Mouse (Mus musculus) intestine, embryonic 14.5 days (tissue): ENCODE results near the gene Sppl2c. TPM values are rescaled to one million over a fixed set of nuclear protein-coding genes. Genes with fewer than 3 reads are reported as not detected.
"Not testable (repeated sequence)": the region's sequence is repeated elsewhere in the genome, so short reads cannot be mapped to it uniquely, and the experiment has no call there.

Experiments
- ATAC-seq: fragments of 200-750 bp; cut with Nextera tagmentation; replicated peaks from 2 replicates; pipeline ENCODE4 v1.8.0; 2017; ENCODE audit warnings: low read depth, moderate number of reproducible peaks, moderate TSS enrichment, moderate library complexity; ENCODE audit not compliant: low FRiP score, low TSS enrichment
- DNase-seq: peaks from one replicate; pipeline ENCODE4 v3.0.0-alpha.2; 2018; ENCODE audit warnings: low spot score
- H3K27ac ChIP-seq: fragments of 300-500 bp; sonication (generic); 2 replicates; pipeline ENCODE4 v1.5.1; 2014; ENCODE audit warnings: low read depth, mild to moderate bottlenecking, control low read depth
- H3K27me3 ChIP-seq: fragments of 300-500 bp; sonication (generic); replicated peaks from 2 replicates; pipeline ENCODE4 v1.6.1; 2014; ENCODE audit warnings: low read length, control low read depth; ENCODE audit not compliant: control insufficient read depth, insufficient read depth
- H3K36me3 ChIP-seq: fragments of 300-500 bp; sonication (generic); 2 replicates; pipeline ENCODE4 v1.6.1; 2014; ENCODE audit warnings: low read length, control low read depth; ENCODE audit not compliant: control insufficient read depth, insufficient read depth
- H3K4me1 ChIP-seq: fragments of 300-500 bp; sonication (generic); replicated peaks from 2 replicates; pipeline ENCODE4 v1.6.1; 2014; ENCODE audit warnings: low read length, control low read depth, mixed read lengths; ENCODE audit not compliant: control insufficient read depth, insufficient read depth
- H3K4me2 ChIP-seq: fragments of 300-500 bp; sonication (generic); 2 replicates; pipeline ENCODE4 v1.6.1; 2014; ENCODE audit warnings: low read length
- H3K4me3 ChIP-seq: fragments of 300-500 bp; sonication (generic); 2 replicates; pipeline ENCODE4 v1.5.1; 2014; ENCODE audit warnings: low read depth, low read length, control low read depth, mixed read lengths
- H3K9ac ChIP-seq: fragments of 300-500 bp; sonication (generic); 2 replicates; pipeline ENCODE4 v1.6.1; 2014; ENCODE audit warnings: mild to moderate bottlenecking, low read length
- H3K9me3 ChIP-seq: fragments of 300-500 bp; sonication (generic); 2 replicates; pipeline ENCODE4 v1.6.1; 2016; ENCODE audit warnings: low read length, control low read depth; ENCODE audit not compliant: control insufficient read depth
- WGBS: fragments of 180-500 bp; shearing (Covaris S2); extraction: QIAGEN DNeasy Blood & Tissue Kit; methylation state at CpG from one replicate; pipeline ENCODE4 v1.1.7; 2014; 5-methylcytosine and 5-hydroxymethylcytosine counted together
- polyA plus RNA-seq: library from polyadenylated mRNA; unstranded; fragments of >200 nt; fragmentation: Nextera tagmentation; extraction: Ambion mirVana; gene quantifications from 2 replicates; pipeline ENCODE4 v1.2.1, GENCODE M21; 2014

Gene Sppl2c
- polyA plus RNA-seq, 1 experiment from 2014 or later: not detected

DNA sequence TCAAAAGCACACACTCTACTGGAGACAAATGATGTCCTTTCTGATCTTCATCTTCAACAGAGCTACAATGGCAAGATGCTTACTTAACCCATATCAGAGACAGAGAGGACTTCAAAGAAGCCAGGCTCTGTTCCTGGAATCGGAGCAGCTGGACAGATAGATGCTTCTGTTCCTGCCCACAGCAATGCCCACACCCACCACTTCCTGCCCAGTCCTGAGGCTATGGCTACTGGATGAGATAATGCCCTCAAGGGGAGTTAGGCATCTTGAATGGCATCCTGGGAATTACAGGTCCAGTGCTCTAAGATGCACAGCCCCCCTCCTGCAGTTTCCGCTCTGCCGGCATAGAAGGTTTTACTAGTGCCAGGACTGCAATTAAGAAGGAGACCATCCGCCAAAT lies 20.4 kb downstream of the Sppl2c start:
- ATAC-seq (no peak), DNase-seq (no peak)
- H3K9me3 ChIP-seq: peaks cover 1% of the 10 kb centered on the region; the same call in 1 of the 2 replicates
- no peak overlapping the region for H3K4me3 ChIP-seq
- no peaks in the 10 kb centered on the region for H3K4me1 ChIP-seq
- no peak overlapping the region for H3K4me2 ChIP-seq
- no peaks in the 10 kb centered on the region for H3K27me3 ChIP-seq
- WGBS: 65% methylated on average over 4 of the region's 4 CpGs
- H3K9ac ChIP-seq: no peak overlapping the region
- H3K36me3 ChIP-seq: no peaks in the 10 kb centered on the region
- no peak overlapping the region for H3K27ac ChIP-seq

DNA sequence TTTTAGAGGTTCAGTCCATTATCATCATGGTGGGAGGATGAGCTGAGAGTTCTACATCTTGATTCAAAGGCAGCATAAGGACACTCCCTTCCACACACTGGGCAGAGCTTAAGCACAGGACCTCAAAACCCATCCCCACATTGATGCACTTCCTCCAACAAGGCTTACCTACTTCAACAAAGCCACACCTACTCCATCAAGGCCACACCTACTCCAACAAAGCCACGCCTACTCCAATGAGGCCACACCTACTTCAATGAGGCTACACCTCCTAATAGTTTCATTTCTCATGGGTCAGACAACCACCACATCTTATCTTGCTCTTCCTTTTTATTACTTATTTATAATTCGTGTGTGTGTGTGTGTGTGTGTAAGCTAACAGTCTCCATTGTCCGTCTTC lies 22.9 kb downstream of the Sppl2c start:
- H3K36me3 ChIP-seq: no peaks in the 10 kb centered on the region
- no peak overlapping the region for H3K27ac ChIP-seq
- 70% methylated on average over 3 of the region's 3 CpGs for WGBS
- ATAC-seq: no peak
- no peak overlapping the region for H3K4me2 ChIP-seq
- no peak overlapping the region for H3K9ac ChIP-seq
- no peaks in the 10 kb centered on the region for H3K9me3 ChIP-seq
- DNase-seq: no peak
- H3K4me3 ChIP-seq: no peak overlapping the region
- no peaks in the 10 kb centered on the region for H3K27me3 ChIP-seq
- no peaks in the 10 kb centered on the region for H3K4me1 ChIP-seq

DNA sequence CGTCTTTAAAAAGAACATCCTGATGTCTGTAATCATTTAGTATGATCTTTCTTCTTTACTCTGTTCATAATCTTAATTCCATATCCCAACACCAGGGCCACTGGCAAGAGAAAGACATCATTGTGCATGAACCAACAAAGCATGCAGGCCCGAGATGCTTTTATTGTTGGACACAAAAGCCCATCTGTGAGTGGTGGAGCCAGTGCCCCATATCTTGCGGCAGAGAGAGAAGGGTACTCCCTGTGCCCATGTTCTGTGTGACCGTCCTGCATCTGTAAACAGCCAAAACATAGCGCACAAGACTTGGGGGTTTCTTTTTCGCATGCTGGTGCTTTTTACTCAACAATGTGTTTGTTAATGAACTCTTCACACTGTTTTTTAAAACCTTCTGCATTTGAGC lies 25.1 kb downstream of the Sppl2c start:
- H3K9ac ChIP-seq: no peak overlapping the region
- H3K27ac ChIP-seq: no peak overlapping the region
- WGBS: 82% methylated on average over 6 of the region's 6 CpGs
- H3K27me3 ChIP-seq: no peaks in the 10 kb centered on the region
- DNase-seq (no peak), ATAC-seq (no peak)
- no peaks in the 10 kb centered on the region for H3K36me3 ChIP-seq
- no peak overlapping the region for H3K4me2 ChIP-seq
- no peaks in the 10 kb centered on the region for H3K4me1 ChIP-seq
- H3K9me3 ChIP-seq: no peaks in the 10 kb centered on the region
- no peak overlapping the region for H3K4me3 ChIP-seq

DNA sequence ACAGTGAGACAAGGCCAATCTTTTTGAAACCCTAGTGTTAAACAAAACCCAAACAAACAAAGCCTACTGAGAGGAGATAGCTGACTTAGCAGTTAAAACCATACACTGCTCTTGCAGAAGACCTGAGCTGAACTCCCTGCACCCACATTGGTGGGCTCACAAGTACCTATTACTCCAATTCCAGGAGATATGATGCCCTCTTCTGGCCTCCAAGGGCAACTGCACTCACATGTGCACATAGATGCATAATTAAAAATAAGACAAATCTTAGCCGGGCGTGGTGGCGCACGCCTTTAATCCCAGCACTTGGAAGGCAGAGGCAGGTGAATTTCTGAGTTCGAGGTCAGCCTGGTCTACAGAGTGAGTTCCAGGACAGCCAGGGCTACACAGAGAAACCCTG lies 28.0 kb downstream of the Sppl2c start:
- not testable (repeated sequence) for H3K36me3 ChIP-seq, DNase-seq, H3K4me1 ChIP-seq, H3K9ac ChIP-seq, ATAC-seq, H3K9me3 ChIP-seq, H3K27me3 ChIP-seq, H3K4me2 ChIP-seq, H3K27ac ChIP-seq, H3K4me3 ChIP-seq
- WGBS: 96% methylated on average over 5 of the region's 5 CpGs

DNA sequence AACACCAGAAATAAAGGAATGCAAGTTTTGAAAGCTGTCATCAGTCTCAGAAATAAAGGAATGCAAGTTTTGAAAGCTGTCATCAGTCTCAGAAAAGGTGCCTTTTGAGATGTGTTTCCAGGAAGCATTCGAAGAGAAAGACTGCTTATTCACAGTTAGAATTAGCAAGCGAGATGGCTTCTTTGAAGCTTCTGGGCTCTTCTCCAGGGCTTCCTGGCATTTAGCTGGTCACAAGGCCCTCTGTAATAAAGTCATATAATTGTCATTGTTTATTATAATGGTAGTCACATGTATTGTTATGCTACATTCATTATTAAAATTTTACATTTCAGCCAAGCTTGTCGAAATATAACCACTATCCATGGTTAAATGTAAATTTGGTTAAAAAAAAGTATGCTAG lies 31.9 kb downstream of the Sppl2c start:
- H3K4me1 ChIP-seq: no peaks in the 10 kb centered on the region
- DNase-seq: no peak
- no peak for ATAC-seq
- 82% methylated on average over 3 of the region's 3 CpGs for WGBS
- no peak overlapping the region for H3K4me3 ChIP-seq
- no peaks in the 10 kb centered on the region for H3K9me3 ChIP-seq
- H3K9ac ChIP-seq: no peak overlapping the region
- no peaks in the 10 kb centered on the region for H3K36me3 ChIP-seq
- H3K27ac ChIP-seq: no peak overlapping the region
- no peaks in the 10 kb centered on the region for H3K27me3 ChIP-seq
- no peak overlapping the region for H3K4me2 ChIP-seq

- H3K9me3 ChIP-seq: no peaks in the 10 kb centered on the region
- H3K27ac ChIP-seq: no peak overlapping the region
- WGBS: 84% methylated on average over 4 of the region's 4 CpGs
- H3K27me3 ChIP-seq: no peaks in the 10 kb centered on the region
- ATAC-seq: no peak
- no peaks in the 10 kb centered on the region for H3K4me1 ChIP-seq
- DNase-seq: no peak
- H3K4me3 ChIP-seq: no peak overlapping the region
- no peak overlapping the region for H3K9ac ChIP-seq
- no peak overlapping the region for H3K4me2 ChIP-seq
- H3K36me3 ChIP-seq: no peaks in the 10 kb centered on the region
These were observed 34.2 kb downstream of the Sppl2c start for GRCm38 (mm10) chr11:104220291-104220690.

- H3K27ac ChIP-seq: no peak overlapping the region
- H3K4me1 ChIP-seq: no peaks in the 10 kb centered on the region
- H3K4me3 ChIP-seq: no peak overlapping the region
- DNase-seq: no peak
- ATAC-seq: no peak
- H3K9ac ChIP-seq: no peak overlapping the region
- H3K27me3 ChIP-seq: no peaks in the 10 kb centered on the region
- WGBS: 70% methylated on average over 5 of the region's 5 CpGs
- H3K36me3 ChIP-seq: no peaks in the 10 kb centered on the region
- no peaks in the 10 kb centered on the region for H3K9me3 ChIP-seq
- H3K4me2 ChIP-seq: no peak overlapping the region
These were observed 35.6 kb downstream of the Sppl2c start for GRCm38 (mm10) chr11:104221751-104222150.

- no peaks in the 10 kb centered on the region for H3K4me1 ChIP-seq
- no peaks in the 10 kb centered on the region for H3K27me3 ChIP-seq
- 86% methylated on average over 9 of the region's 9 CpGs for WGBS
- no peaks in the 10 kb centered on the region for H3K9me3 ChIP-seq
- H3K9ac ChIP-seq: no peak overlapping the region
- no peaks in the 10 kb centered on the region for H3K36me3 ChIP-seq
- no peak overlapping the region for H3K27ac ChIP-seq
- no peak overlapping the region for H3K4me2 ChIP-seq
- no peak overlapping the region for H3K4me3 ChIP-seq
- DNase-seq (no peak), ATAC-seq (no peak)
These were observed 37.2 kb downstream of the Sppl2c start for GRCm38 (mm10) chr11:104223301-104223700.

GRCm38 (mm10) chr11:104229391-104229790 lies 43.3 kb downstream of the Sppl2c start:
- WGBS: 73% methylated on average over 4 of the region's 4 CpGs
- Histone ChIP-seq H3K9ac (no peak overlapping the region), H3K4me3 (no peak overlapping the region), H3K9me3 (no peaks in the 10 kb centered on the region), H3K4me1 (no peaks in the 10 kb centered on the region; the same call in 1 of the 2 replicates), H3K27me3 (peaks cover 28% of the 10 kb centered on the region), H3K4me2 (no peak overlapping the region), H3K36me3 (no peaks in the 10 kb centered on the region), H3K27ac (no peak overlapping the region)
- DNase-seq (no peak), ATAC-seq (no peak)
